Mouse (Mus musculus) embryo, embryonic 11.5 days (tissue): ENCODE measurements at regions not wholly inside any gene's neighbourhood (a gene's known extent, or its start where the extent isn't known, plus 50 kb on each side); places are given as distances from the start of the nearest gene placed in this dataset.

ENCODE experiments used
- DNase-seq: peaks from one replicate; pipeline ENCODE4 v3.0.0-alpha.2; 2012; ENCODE audit warnings: low read depth, low spot score

GRCm38 (mm10) chr13:30044790-30045189 is 58.9 kb upstream of the E2f3 start:
- no peak for DNase-seq

GRCm38 (mm10) chr13:30042689-30043320 is 56.9 kb upstream of the E2f3 start:
- no peak for DNase-seq

- DNase-seq = no peak
These were observed 55.8 kb upstream of the E2f3 start for GRCm38 (mm10) chr13:30041501-30042295.

- no peak for DNase-seq
These were observed 54.4 kb upstream of the E2f3 start for GRCm38 (mm10) chr13:30040288-30040687.

GRCm38 (mm10) chr13:30039791-30040190 is 53.9 kb upstream of the E2f3 start:
- no peak for DNase-seq

GRCm38 (mm10) chr13:30036561-30036960 is 50.7 kb upstream of the E2f3 start:
- no peak for DNase-seq

- no peak for DNase-seq
These were observed 50.2 kb upstream of the E2f3 start for GRCm38 (mm10) chr13:30036071-30036470.
